Mouse (Mus musculus) spleen, postnatal 36 days (tissue): Measurements from ENCODE around the gene Dgkg.

ENCODE experiments used
- DNase-seq, 2 experiments: peaks; one replicate each; pipeline ENCODE4 v3.0.0; 2022; ENCODE audit warnings: low spot score in 2 of 2, mixed read lengths in 1 of 2

Gene Dgkg

GRCm38 (mm10) chr16:22598741-22599140 lies 58.3 kb downstream of the Dgkg start:
- DNase-seq = no peak

- DNase-seq = no peak
Observed at GRCm38 (mm10) chr16:22596394-22596793, 60.6 kb downstream of the Dgkg start.

- no peak for DNase-seq
Observed at GRCm38 (mm10) chr16:22593907-22594306, 63.1 kb downstream of the Dgkg start.

- no peak for DNase-seq
Observed at GRCm38 (mm10) chr16:22589619-22590018, 67.4 kb downstream of the Dgkg start.

GRCm38 (mm10) chr16:22586151-22586836 lies 70.7 kb downstream of the Dgkg start:
- no peak for DNase-seq

GRCm38 (mm10) chr16:22585523-22585922 lies 71.5 kb downstream of the Dgkg start:
- DNase-seq = no peak

- DNase-seq = no peak
Observed at GRCm38 (mm10) chr16:22583401-22583800, 73.6 kb downstream of the Dgkg start.

GRCm38 (mm10) chr16:22582173-22582929 lies 74.7 kb downstream of the Dgkg start:
- DNase-seq = no peak

GRCm38 (mm10) chr16:22580103-22580502 lies 76.9 kb downstream of the Dgkg start:
- no peak for DNase-seq

GRCm38 (mm10) chr16:22578883-22579282 lies 78.1 kb downstream of the Dgkg start:
- DNase-seq = no peak

GRCm38 (mm10) chr16:22577656-22578055 lies 79.4 kb downstream of the Dgkg start:
- DNase-seq = no peak

- DNase-seq = no peak
Observed at GRCm38 (mm10) chr16:22574164-22574563, 82.9 kb downstream of the Dgkg start.

- no peak for DNase-seq
Observed at GRCm38 (mm10) chr16:22572641-22573341, 84.2 kb downstream of the Dgkg start.

- no peak for DNase-seq
Observed at GRCm38 (mm10) chr16:22564907-22565272, 92.1 kb downstream of the Dgkg start.

- peak; percentile 40 to 41 for DNase-seq
Observed at GRCm38 (mm10) chr16:22564259-22564906, 92.6 kb downstream of the Dgkg start.

- no peak for DNase-seq
Observed at GRCm38 (mm10) chr16:22563594-22563993, 93.4 kb downstream of the Dgkg start.

GRCm38 (mm10) chr16:22554996-22555395 lies 102.0 kb downstream of the Dgkg start:
- DNase-seq = peak in 1 of 2 experiments; percentile 11

- no peak for DNase-seq
Observed at GRCm38 (mm10) chr16:22552351-22552750, 104.7 kb downstream of the Dgkg start.

GRCm38 (mm10) chr16:22551231-22552000 lies 105.6 kb downstream of the Dgkg start:
- DNase-seq = no peak

- no peak for DNase-seq
Observed at GRCm38 (mm10) chr16:22549346-22549745, 107.7 kb downstream of the Dgkg start.
